Mouse (Mus musculus) stomach, postnatal 0 days (tissue): ENCODE measurements at regions not wholly inside any gene's neighbourhood (a gene's known extent, or its start where the extent isn't known, plus 50 kb on each side); places are given as distances from the start of the nearest gene placed in this dataset.

ENCODE experiments used
- CTCF ChIP-seq: IDR thresholded peaks from 2 replicates; pipeline ENCODE4 v1.5.1; 2016; ENCODE audit warnings: antibody characterized with exemption, low read depth, mild to moderate bottlenecking, moderate library complexity
- EP300 ChIP-seq: optimal IDR thresholded peaks from 2 replicates; pipeline ENCODE3; 2016; ENCODE audit warnings: antibody characterized with exemption

GRCm38 (mm10) chrX:106985684-106986083 is 65.3 kb downstream of the Lpar4 start:
- no peak for TF ChIP-seq CTCF
- TF ChIP-seq EP300, result no peak
